Mouse (Mus musculus) erythroblast, embryonic 14.5 days (primary cell): ENCODE results near the gene Klhdc4.

ENCODE experiments used
- GATA1 ChIP-seq: IDR thresholded peaks from 2 replicates; pipeline ENCODE4 v1.6.1; 2012; ENCODE audit warnings: low read length, inconsistent platforms, mixed read lengths
- TAL1 ChIP-seq: IDR thresholded peaks from 3 replicates; pipeline ENCODE4 v1.6.1; 2012; ENCODE audit warnings: low read length, inconsistent platforms, mixed read lengths

GRCm38 (mm10) chr8:121861276-121861675 lies 31.9 kb upstream of the Klhdc4 start:
- TF ChIP-seq TAL1, result no peak
- no peak for TF ChIP-seq GATA1
